Mouse (Mus musculus) heart, adult 2 months (tissue): ENCODE results near the gene Tmem30c.

Experiments used
- CTCF ChIP-seq: fragments of 200-600 bp; IDR thresholded peaks from 2 replicates; pipeline ENCODE4 v1.8.1; 2022; ENCODE audit warnings: antibody characterized with exemption, mild to moderate bottlenecking, moderate library complexity
- EP300 ChIP-seq: fragments of 200-500 bp; IDR thresholded peaks from 2 replicates; pipeline ENCODE4 v1.6.1; 2011; ENCODE audit warnings: low read depth, low read length, control low read depth; ENCODE audit not compliant: insufficient read depth
- POLR2A ChIP-seq: fragments of 200-500 bp; IDR thresholded peaks from 2 replicates; pipeline ENCODE4 v1.6.1; 2011; ENCODE audit warnings: mild to moderate bottlenecking, low read depth, low read length, control low read depth; ENCODE audit not compliant: insufficient read depth

DNA sequence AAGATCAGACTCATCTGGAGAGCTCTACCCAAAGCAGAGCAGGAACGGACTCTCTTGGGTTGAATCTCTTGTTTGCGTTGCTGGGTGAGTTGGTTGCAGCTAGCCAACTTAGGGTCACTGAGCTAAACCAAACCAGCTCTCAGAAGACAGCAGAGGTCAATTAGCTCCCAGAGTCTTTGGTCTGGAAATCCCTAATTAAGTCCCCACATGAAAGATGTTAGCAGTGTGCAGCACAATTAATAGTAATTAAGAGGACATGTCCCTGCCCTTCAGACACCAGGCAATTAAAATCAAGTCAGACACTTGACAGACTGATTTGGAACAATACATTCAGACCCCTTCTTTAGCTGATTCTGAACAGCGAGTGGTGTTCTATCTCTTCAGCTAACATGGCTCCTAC lies 21.6 kb upstream of the Tmem30c start:
- TF ChIP-seq CTCF = no peak
- TF ChIP-seq POLR2A = no peak
- no peak for TF ChIP-seq EP300
